Mouse (Mus musculus) urinary bladder, postnatal 14 days (tissue): Measurements from ENCODE around the gene Klf14.
A peak's percentile ranks its signal among the peaks of the same experiment; 100 is the strongest.

Experiments
- DNase-seq: peaks from one replicate; pipeline ENCODE4 v3.0.0; 2021; ENCODE audit warnings: low spot score

Klf14 gene

GRCm38 (mm10) chr6:30958736-30959540, at the start of gene Klf14:
Gene Klf14 (minus strand): TSS chr6:30959078.
- DNase-seq = peak; percentile 10

GRCm38 (mm10) chr6:31006111-31006600, 47.3 kb upstream of the Klf14 start:
- no peak for DNase-seq

- no peak for DNase-seq
These were observed 27.5 kb upstream of the Klf14 start for GRCm38 (mm10) chr6:30986393-30986792.

- DNase-seq = no peak
These were observed 24.1 kb upstream of the Klf14 start for GRCm38 (mm10) chr6:30983021-30983420.

- DNase-seq = no peak
These were observed 23.6 kb upstream of the Klf14 start for GRCm38 (mm10) chr6:30982372-30982980.

- DNase-seq = no peak
These were observed 22.5 kb upstream of the Klf14 start for GRCm38 (mm10) chr6:30981351-30981750.

GRCm38 (mm10) chr6:30978615-30979014, 19.7 kb upstream of the Klf14 start:
- no peak for DNase-seq

- DNase-seq = no peak
These were observed 13.2 kb upstream of the Klf14 start for GRCm38 (mm10) chr6:30972121-30972520.

GRCm38 (mm10) chr6:30957784-30958735, 818 bp downstream of the Klf14 start:
- DNase-seq = peak; percentile 31

GRCm38 (mm10) chr6:30939264-30939663, 19.6 kb downstream of the Klf14 start:
- DNase-seq = no peak

GRCm38 (mm10) chr6:30922821-30923220, 36.1 kb downstream of the Klf14 start:
- no peak for DNase-seq

- DNase-seq = no peak
These were observed 37.1 kb downstream of the Klf14 start for GRCm38 (mm10) chr6:30921826-30922225.

GRCm38 (mm10) chr6:30920834-30921675, 37.8 kb downstream of the Klf14 start:
- peak; percentile 7 for DNase-seq

- DNase-seq = no peak
These were observed 43.4 kb downstream of the Klf14 start, which contains the start of gene Tsga13 for GRCm38 (mm10) chr6:30915473-30915872. Gene Tsga13 (minus strand): TSS chr6:30915573.

- DNase-seq = no peak
These were observed 50.9 kb downstream of the Klf14 start for GRCm38 (mm10) chr6:30907970-30908369.
